ENCODE assay signal across 8 mouse cellular contexts in the genomic region with DNA sequence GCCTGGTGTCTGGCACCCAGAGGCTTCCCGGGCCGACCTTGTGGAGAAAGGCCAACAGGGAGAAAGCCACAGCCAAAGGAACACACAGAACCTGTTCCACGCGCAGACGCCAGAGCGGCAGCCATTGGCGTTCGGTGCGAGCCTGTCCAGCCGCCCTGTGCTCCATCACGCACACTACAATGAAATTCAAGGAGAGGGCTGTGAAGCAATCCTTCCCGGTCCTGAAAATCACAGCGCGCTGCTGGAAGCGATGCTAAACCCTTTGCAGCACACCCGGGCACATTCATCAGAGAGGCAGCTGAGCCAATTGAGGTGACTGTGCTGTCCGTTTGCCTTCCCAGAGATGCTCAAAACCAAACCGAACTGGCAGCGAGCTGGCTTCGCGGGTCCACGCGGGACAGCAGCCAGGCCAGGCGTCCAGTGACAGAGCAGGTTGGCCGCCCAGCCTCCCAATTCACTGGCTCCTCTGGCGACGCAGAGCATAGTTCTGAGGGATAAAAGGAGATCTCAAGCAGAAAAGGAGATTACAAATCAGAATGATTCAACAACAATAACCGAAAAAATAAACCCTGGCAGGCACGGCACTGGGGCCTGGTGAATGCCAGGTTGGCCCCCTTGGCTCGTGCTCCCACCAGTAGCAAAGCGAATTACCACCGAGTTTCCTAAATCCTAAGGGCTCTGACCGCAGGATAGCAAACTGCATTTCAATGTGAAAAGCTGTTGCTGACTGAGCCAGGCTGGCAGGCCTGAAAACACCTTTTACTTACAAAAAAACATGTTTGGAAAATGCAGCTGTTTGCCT.
DNase-seq lines count a peak whose midpoint lies in the region; ATAC-seq lines count a peak whose summit lies in the region.

No protein-coding gene starts in this region.

- DNase-seq in ZHBTc4 (ENCODE audit: low read depth, low spot score) (peak; percentile 60), MN1 (ENCODE audit: low spot score) (no peak)
- DNase-seq in cerebellum, adult 11-12 months = peak; percentile 45
- DNase-seq in left cerebral cortex, postnatal 4 days = peak; percentile 78
- peak; percentile 62 for DNase-seq in neural tube, embryonic 10.5 days (ENCODE audit: extremely low spot score, low spot score)

- peak overlapping the region; percentile 43 for H3K4me3 ChIP-seq in forebrain, embryonic 16.5 days (replicated peaks; ENCODE audit: low read length)
- peak overlapping the region; percentile 28 for H3K4me3 ChIP-seq in hindbrain, embryonic 12.5 days

- 1% methylated on average over 33 of the region's 33 CpGs for WGBS in forebrain, embryonic 16.5 days
- WGBS in hindbrain, embryonic 12.5 days = 2% methylated on average over 33 of the region's 33 CpGs

- peak; percentile 88 for ATAC-seq in forebrain, embryonic 16.5 days
- 0 out of 2 replicates have a peak, but pooled peaks have one; percentile 24 for ATAC-seq in hindbrain, embryonic 12.5 days (ENCODE audit: low FRiP score)
- ATAC-seq in inflammation-experienced regulatory T-cells, adult 6 months = no peak

- H3K9me3 ChIP-seq in forebrain, embryonic 16.5 days (ENCODE audit: control insufficient read depth, low read length) = 0 out of 2 replicates have a peak, but pooled peaks cover 2% of the 10 kb centered on the region
- H3K9me3 ChIP-seq in hindbrain, embryonic 12.5 days (replicated peaks) = peaks cover 4% of the 10 kb centered on the region; the same call in 1 of the 2 replicates

- peak overlapping the region; percentile 60 for H3K9ac ChIP-seq in forebrain, embryonic 16.5 days (replicated peaks; ENCODE audit: low read depth, low read length)
- peak overlapping the region; percentile 42 for H3K9ac ChIP-seq in hindbrain, embryonic 12.5 days

- intact Hi-C loops in left cerebral cortex, postnatal 4 days (cut with DNase I) = no loop called here

- H3K4me2 ChIP-seq in forebrain, embryonic 16.5 days (ENCODE audit: low read length) = peak overlapping the region; percentile 82
- H3K4me2 ChIP-seq in hindbrain, embryonic 12.5 days (replicated peaks) = peak overlapping the region; percentile 61

- no peaks in the 10 kb centered on the region for H3K36me3 ChIP-seq in forebrain, embryonic 16.5 days (ENCODE audit: control insufficient read depth, insufficient read depth)
- no peaks in the 10 kb centered on the region for H3K36me3 ChIP-seq in hindbrain, embryonic 12.5 days

- H3K27ac ChIP-seq in forebrain, embryonic 16.5 days (ENCODE audit: low read length) = peak overlapping the region; percentile 41; the same call in 1 of the 2 replicates
- peak overlapping the region; percentile 71 for H3K27ac ChIP-seq in hindbrain, embryonic 12.5 days

- H3K27me3 ChIP-seq in forebrain, embryonic 16.5 days (replicated peaks; ENCODE audit: control insufficient read depth, insufficient read depth, low read length) = peaks cover 27% of the 10 kb centered on the region
- H3K27me3 ChIP-seq in hindbrain, embryonic 12.5 days = peaks cover 67% of the 10 kb centered on the region

- H3K4me1 ChIP-seq in forebrain, embryonic 16.5 days (replicated peaks; ENCODE audit: control insufficient read depth, insufficient read depth, low read length) = peaks cover 17% of the 10 kb centered on the region
- peaks cover 15% of the 10 kb centered on the region for H3K4me1 ChIP-seq in hindbrain, embryonic 12.5 days
